Mouse (Mus musculus) kidney, postnatal 14 days (tissue): ENCODE results near the gene Nans.

ENCODE experiments used
- DNase-seq: peaks from one replicate; pipeline ENCODE4 v3.0.0; 2022; ENCODE audit warnings: mixed read lengths

Gene Nans

GRCm38 (mm10) chr4:46533934-46534720 is 45.1 kb downstream of the Nans start:
- DNase-seq: peak; percentile 20

- no peak for DNase-seq
These were observed 46.2 kb downstream of the Nans start for GRCm38 (mm10) chr4:46535094-46535830.

DNA sequence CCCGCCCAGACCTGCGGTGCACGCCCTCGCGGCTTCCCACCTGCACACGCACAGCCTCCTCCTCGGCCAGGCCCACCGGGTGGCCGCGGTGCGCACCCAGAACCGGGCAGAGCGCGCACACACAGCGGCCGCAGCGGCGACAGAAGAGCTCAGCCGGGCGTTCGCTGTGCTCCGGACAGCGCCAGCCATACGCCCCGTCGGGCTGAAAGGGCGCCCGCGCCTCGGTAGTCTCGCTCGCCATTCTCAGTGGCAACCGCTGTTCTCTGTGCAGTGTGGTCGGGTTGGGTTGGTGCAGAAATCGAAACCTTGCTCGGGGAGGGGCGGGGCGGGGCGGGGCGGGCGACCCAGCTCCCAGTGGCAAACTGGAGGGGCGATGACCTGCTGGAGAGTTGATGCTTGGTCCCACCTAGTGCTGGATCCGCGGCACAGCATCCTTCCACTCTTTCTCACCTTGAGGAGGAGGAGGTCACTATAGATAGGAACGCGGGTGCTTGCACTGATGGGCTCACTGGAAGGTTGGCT is 46.9 kb downstream of the Nans start, which contains the start of gene Trim14:
TSS of gene Trim14 (minus strand) at position 302 of the 522 bp plus-strand sequence.
- peak; percentile 45 for DNase-seq

DNA sequence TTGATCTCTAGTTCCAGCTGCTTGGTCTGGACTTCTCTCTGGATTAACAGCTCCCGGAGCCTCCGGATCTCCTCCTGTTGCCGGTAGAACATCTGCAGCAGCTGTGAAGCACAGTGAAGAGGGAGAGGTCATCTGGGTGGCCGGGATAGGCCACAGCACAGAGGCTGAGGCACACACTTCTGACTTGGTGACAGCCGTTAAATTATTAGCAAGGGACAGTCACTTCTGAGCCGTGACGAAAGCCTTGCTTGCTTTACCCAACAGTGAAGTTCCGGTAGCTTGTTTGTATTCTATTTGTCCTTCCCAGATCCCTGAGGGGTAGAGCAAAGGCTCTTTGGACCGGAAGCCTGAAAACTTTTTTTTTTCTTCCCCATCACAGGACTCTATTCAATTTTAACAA is 50.1 kb downstream of the Nans start:
- no peak for DNase-seq

DNA sequence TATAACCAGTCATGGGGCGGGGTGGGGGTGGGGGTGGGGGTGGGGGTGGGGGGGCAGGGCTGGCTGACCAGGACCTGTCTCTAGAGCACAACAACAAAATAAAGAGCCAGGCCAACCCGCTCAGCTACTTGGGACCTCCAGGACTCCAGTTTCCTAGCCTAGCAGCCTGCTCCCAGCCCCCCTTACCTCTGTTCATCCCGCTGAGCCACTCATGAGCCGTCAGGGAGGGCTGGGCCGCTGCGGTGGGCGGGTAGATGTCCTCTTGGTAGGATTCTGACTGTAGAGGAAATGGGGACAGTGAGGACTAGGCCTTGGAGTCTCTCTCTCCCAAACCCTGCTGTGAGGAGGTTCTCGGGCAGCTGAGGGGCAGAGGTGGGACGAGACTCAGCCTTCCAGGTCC is 52.7 kb downstream of the Nans start:
- DNase-seq: no peak

DNA sequence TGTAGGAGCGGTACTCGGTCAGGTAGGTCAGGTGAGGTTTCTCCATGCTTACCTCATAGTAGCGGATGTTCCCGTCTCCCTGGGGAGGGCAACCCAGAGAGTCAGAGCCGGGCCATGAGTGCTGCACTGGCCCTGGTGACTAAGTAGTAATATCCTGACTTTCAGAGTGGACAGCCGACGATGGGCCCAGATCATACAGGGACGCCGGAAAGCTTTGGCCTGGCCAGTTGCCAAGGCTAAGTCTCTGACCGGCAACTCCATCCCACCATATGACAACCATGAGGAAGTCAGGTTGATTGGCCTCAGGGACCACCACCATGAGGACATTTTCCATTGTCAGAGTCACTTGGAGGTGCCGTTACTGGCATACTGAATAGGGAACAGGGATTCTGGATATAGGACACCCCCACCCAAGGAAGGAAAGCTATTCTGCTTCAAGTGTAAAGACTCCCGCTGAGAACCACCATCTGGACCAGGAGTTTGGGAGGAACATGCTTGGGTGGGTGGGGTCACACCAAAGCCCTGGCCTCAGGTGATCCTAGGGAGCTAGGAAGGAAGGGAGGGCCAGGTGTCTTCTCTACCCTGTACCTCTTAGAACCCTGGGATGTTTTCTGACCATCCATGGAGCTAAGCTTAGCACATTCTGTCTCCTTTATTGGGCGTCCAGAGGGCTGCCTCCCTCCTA is 54.5 kb downstream of the Nans start:
- DNase-seq: no peak

- DNase-seq: no peak
These were observed 55.3 kb downstream of the Nans start for GRCm38 (mm10) chr4:46544313-46544712.

DNA sequence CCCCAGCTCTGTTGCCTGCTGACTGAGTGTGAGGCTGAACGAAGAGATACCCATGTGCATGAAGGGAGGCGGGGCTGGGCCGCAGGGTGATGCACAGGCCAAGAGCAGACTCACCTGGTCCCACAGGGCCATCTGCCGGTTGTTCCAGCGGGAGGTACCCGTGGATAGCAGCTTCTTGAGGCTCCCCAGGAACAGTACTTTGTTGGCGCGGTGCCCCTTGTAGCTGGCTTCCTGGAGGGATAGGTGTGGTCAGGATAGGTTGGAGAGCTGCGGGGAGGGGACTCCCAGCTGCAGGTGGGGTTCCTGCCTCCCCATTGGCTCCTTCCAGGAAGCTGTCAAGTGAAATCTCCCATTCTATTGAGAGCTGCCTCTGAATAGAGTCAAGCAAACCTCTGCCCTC is 56.5 kb downstream of the Nans start:
- DNase-seq: peak; percentile 26

DNA sequence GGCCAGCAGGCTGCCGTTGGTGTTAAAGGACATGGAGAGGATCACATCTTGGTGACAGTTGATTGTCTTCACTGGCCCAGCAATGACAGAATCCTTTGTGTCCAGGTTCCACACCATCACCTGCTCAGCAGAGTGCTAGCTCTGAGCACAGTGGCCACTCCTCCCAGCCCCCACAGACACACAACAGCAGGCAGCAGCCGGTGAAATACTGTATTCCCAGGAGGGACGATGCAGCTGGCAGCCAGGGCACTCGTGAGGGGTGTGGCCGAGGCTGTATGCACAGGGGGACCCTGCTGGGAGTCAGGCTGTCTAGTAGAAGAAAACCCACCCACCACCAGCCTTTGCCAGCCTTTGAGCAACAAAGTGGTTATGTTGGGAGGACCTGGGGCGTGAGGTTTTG is 57.7 kb downstream of the Nans start:
- no peak for DNase-seq

GRCm38 (mm10) chr4:46549979-46550378 is 60.9 kb downstream of the Nans start:
- DNase-seq: no peak

GRCm38 (mm10) chr4:46550406-46550805 is 61.4 kb downstream of the Nans start:
- no peak for DNase-seq
